Mouse (Mus musculus) heart, embryonic 12.5 days (tissue): ENCODE data around the gene Gm17581. TPM values are rescaled to one million over a fixed set of nuclear protein-coding genes. Genes with fewer than 3 reads are reported as not detected.
"Not testable (repeated sequence)": the region's sequence is repeated elsewhere in the genome, so short reads cannot be mapped to it uniquely, and the experiment has no call there.

Experiments used
- ATAC-seq: fragments of 200-750 bp; cut with Nextera tagmentation; 2 replicates; pipeline ENCODE4 v1.8.0; 2017; ENCODE audit warnings: moderate TSS enrichment, moderate library complexity; ENCODE audit not compliant: insufficient number of reproducible peaks, low FRiP score
- H3K27ac ChIP-seq: fragments of 300-500 bp; sonication (generic); 2 replicates; pipeline ENCODE4 v1.5.1; 2016; ENCODE audit warnings: mild to moderate bottlenecking, moderate library complexity; ENCODE audit not compliant: poor library complexity, severe bottlenecking
- H3K27me3 ChIP-seq: fragments of 300-500 bp; sonication (generic); replicated peaks from 2 replicates; pipeline ENCODE4 v1.6.1; 2016; ENCODE audit warnings: mild to moderate bottlenecking, moderate library complexity
- H3K36me3 ChIP-seq: fragments of 300-500 bp; sonication (generic); 2 replicates; pipeline ENCODE4 v1.6.1; 2016; ENCODE audit warnings: mild to moderate bottlenecking, moderate library complexity
- H3K4me1 ChIP-seq: fragments of 300-500 bp; sonication (generic); replicated peaks from 2 replicates; pipeline ENCODE4 v1.6.1; 2016; ENCODE audit warnings: mild to moderate bottlenecking
- H3K4me2 ChIP-seq: fragments of 300-500 bp; sonication (generic); 2 replicates; pipeline ENCODE4 v1.6.1; 2016; ENCODE audit warnings: mild to moderate bottlenecking, moderate library complexity
- H3K4me3 ChIP-seq: fragments of 300-500 bp; sonication (generic); 2 replicates; pipeline ENCODE4 v1.5.1; 2016; ENCODE audit warnings: mild to moderate bottlenecking
- H3K9ac ChIP-seq: fragments of 300-500 bp; sonication (generic); 2 replicates; pipeline ENCODE4 v1.6.1; 2016; ENCODE audit warnings: mild to moderate bottlenecking, moderate library complexity
- H3K9me3 ChIP-seq: fragments of 300-500 bp; sonication (generic); replicated peaks from 2 replicates; pipeline ENCODE4 v1.6.1; 2016; ENCODE audit warnings: mild to moderate bottlenecking, moderate library complexity
- WGBS: fragments of 180-500 bp; shearing (Covaris S2); methylation state at CpG from one replicate; pipeline ENCODE4 v1.1.7; 2016; 5-methylcytosine and 5-hydroxymethylcytosine counted together
- polyA plus RNA-seq: library from polyadenylated mRNA; unstranded; fragments of >200 nt; fragmentation: Nextera tagmentation; extraction: Ambion mirVana; gene quantifications from 2 replicates; pipeline ENCODE4 v1.2.1, GENCODE M21; 2016

Gm17581 gene
- polyA plus RNA-seq, 1 experiment from 2014 or later, result not detected

DNA sequence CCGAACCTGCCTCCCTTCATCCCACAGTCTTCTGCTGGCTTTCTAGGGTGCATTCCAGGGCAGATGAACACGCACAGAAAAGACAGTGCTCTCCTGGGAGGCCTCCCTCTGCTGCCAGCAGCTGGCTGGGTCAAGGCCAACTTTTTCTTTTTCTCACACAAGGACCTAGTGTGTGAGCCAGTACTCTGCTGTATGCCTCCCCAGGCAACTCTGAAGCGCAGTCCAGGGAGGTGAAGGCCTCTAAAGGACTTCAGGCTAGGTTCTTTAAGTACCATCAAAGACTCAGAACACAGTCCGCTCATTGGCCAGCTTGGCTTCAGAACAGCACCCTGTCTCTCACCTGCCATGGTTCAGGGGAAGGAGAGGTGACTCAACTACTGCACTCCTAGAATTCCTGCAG lies 28.4 kb downstream of the Gm17581 start:
- ATAC-seq, result no peak
- no peaks in the 10 kb centered on the region for H3K9me3 ChIP-seq
- H3K27ac ChIP-seq, result no peak overlapping the region
- no peak overlapping the region for H3K4me3 ChIP-seq
- peak overlapping the region; percentile 48; the same call in 1 of the 2 replicates for H3K9ac ChIP-seq
- H3K4me2 ChIP-seq, result no peak overlapping the region
- H3K27me3 ChIP-seq, result no peaks in the 10 kb centered on the region
- peaks cover 13% of the 10 kb centered on the region for H3K4me1 ChIP-seq
- H3K36me3 ChIP-seq, result peaks cover 49% of the 10 kb centered on the region
- WGBS, result 79% methylated on average over 4 of the region's 4 CpGs

DNA sequence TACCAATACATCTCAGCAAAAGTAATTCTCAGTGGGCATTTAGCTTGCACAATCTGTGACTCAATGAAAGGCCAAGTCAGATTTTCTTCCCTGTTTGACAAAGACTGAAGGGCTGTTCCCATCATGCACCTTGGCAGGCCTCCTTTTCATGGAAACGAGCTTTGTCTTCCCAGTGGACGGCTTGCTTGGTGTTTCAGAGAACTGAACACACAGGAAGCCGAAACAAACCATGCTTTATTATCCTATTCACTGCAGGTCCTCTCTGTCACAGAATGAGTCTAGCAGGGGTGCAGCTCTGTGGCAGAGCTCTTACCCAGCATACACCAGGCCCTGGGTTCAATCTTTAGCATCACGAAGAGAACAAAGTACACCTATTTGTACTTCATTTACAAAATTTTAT lies 32.0 kb downstream of the Gm17581 start:
- Histone ChIP-seq H3K36me3 (peaks cover 45% of the 10 kb centered on the region), H3K4me1 (peaks cover 13% of the 10 kb centered on the region), H3K9me3 (no peaks in the 10 kb centered on the region), H3K4me3 (no peak overlapping the region), H3K27ac (no peak overlapping the region), H3K27me3 (no peaks in the 10 kb centered on the region), H3K4me2 (no peak overlapping the region), H3K9ac (no peak overlapping the region)
- ATAC-seq, result no peak
- 79% methylated on average over 4 of the region's 4 CpGs for WGBS

DNA sequence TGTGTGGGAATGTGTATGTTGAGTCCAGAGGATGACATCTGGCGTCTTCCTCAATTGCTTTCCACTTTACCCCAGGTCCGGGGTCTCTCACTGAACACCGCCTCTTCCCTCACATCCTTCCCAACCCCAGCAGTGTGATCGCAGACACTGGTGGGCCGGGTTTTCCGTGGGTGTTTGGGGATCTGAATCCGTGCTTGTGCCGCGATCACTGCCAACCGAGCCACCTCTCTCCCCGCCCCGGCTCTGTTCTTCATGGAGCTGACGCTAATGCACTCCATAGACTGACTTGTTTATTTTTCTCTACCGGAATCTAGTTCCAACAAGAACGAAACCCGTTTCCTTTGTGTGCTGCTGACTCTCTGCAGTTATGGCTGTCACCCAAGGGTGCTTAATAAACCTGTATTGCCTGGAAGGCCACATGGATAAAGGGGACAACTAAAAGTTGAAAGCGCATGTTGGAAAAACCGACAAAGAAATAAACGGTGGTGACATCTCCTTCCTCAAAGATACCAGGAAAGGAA lies 34.2 kb downstream of the Gm17581 start:
- Histone ChIP-seq H3K9me3 (no peaks in the 10 kb centered on the region), H3K27me3 (no peaks in the 10 kb centered on the region), H3K9ac (no peak overlapping the region), H3K4me3 (no peak overlapping the region), H3K27ac (no peak overlapping the region), H3K36me3 (peaks cover 37% of the 10 kb centered on the region), H3K4me2 (no peak overlapping the region), H3K4me1 (peaks cover 8% of the 10 kb centered on the region; the same call in 1 of the 2 replicates)
- WGBS, result 82% methylated on average over 19 of the region's 19 CpGs
- no peak for ATAC-seq

DNA sequence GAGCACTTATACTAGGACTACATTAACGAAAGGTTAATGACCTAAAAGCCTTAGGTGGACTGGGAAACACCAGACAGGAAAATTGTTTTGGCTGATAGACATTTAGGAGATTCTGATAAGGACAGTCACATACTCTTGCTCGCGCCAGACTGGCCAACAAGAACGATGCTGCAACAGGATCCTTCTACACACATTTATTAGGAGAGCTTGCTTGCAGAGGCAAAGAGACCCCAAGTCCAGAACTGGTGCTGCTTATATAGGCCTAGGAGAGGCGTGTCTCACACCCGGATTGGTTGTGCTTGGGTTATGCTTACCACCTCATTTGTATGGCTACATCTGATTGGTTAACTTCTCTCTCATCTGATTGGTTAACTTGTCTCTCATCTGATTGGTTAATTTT lies 37.2 kb downstream of the Gm17581 start:
- not testable (repeated sequence) for H3K9me3 ChIP-seq, H3K27me3 ChIP-seq, H3K4me3 ChIP-seq, H3K4me2 ChIP-seq, H3K4me1 ChIP-seq, ATAC-seq, H3K27ac ChIP-seq, H3K9ac ChIP-seq
- H3K36me3 ChIP-seq, result peaks cover 21% of the 10 kb centered on the region
- 86% methylated on average over 6 of the region's 6 CpGs for WGBS

DNA sequence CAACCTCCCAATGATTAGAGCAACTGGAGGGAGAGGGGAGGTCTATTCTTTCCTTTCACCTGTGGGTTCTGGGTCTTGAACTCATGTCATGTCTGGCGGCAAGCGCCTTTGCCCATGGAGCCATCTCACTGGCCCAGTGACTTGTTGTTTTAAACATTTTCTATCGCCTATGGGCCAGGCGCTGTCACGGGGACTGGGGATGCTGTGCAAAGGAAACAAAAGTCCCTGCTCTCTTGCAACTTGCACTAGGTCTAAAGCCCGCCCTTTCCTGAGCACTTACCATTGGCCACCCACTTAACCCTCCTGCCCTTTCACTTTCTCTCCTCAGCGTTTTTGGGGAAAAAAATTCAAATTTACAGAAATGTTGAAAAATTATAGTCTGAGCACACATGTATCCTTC lies 38.8 kb downstream of the Gm17581 start:
- Histone ChIP-seq H3K4me2 (no peak overlapping the region), H3K27ac (no peak overlapping the region)
- 64% methylated on average over 7 of the region's 7 CpGs for WGBS

DNA sequence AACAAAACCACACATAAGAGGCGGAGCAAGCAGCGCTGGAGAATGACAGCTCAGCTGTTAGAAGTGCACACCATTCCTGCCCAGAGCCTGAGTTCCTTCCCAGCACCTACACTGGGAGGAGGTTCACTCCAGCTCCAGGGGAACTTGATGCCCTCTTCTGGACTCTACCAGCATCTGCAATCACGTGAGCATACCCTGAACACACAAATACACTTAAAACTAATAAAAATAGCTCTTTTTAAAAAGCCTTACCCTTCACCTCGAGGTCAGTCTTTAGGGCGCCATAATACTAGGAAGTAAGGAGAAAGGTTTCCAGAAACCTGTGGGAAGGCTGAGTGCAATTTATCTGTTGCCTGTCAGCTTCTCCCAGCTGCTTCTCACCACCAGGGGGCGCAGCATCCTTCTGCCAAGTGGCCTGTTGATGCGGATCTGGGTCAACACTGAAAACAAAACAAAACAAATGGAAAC lies 39.5 kb downstream of the Gm17581 start:
- WGBS, result 12% methylated on average over 7 of the region's 7 CpGs
- no peak for ATAC-seq
- Histone ChIP-seq H3K27ac (no peak overlapping the region), H3K4me1 (peaks cover 3% of the 10 kb centered on the region), H3K9ac (no peak overlapping the region), H3K36me3 (0 out of 2 replicates have a peak, but pooled peaks cover 4% of the 10 kb centered on the region), H3K4me3 (no peak overlapping the region), H3K4me2 (no peak overlapping the region), H3K27me3 (no peaks in the 10 kb centered on the region), H3K9me3 (no peaks in the 10 kb centered on the region)

More for the DNA sequence above, 38.8 kb downstream of the Gm17581 start:
- ATAC-seq, result no peak
- no peaks in the 10 kb centered on the region for H3K9me3 ChIP-seq
- H3K27me3 ChIP-seq, result no peaks in the 10 kb centered on the region
- no peaks in the 10 kb centered on the region for H3K4me1 ChIP-seq
- peaks cover 11% of the 10 kb centered on the region; the same call in 1 of the 2 replicates for H3K36me3 ChIP-seq
- no peak overlapping the region for H3K4me3 ChIP-seq
- no peak overlapping the region for H3K9ac ChIP-seq

DNA sequence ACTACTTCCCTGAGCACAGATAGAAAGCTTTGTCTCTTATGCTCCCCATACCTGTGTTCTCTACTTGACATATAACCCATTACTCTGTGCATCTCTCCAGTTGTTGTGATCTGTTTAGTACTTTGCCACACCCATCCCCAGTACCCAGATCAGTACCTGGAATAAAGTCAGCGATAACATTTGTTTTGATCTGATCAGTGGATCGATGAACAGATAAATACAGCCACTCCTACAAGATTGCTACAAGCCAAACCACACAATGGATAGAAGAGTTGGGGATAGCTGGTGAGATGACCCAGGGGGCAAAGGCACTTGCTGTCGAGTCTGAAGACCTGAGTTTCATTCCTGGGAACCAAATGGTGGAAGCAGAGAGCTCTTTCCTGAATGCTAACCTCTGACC lies 40.4 kb downstream of the Gm17581 start:
- no peaks in the 10 kb centered on the region for H3K27me3 ChIP-seq
- no peak overlapping the region for H3K9ac ChIP-seq
- H3K9me3 ChIP-seq, result no peaks in the 10 kb centered on the region
- H3K36me3 ChIP-seq, result no peaks in the 10 kb centered on the region
- no peak for ATAC-seq
- H3K4me1 ChIP-seq, result peaks cover 11% of the 10 kb centered on the region
- WGBS, result 69% methylated on average over 3 of the region's 3 CpGs
- no peak overlapping the region for H3K27ac ChIP-seq
- no peak overlapping the region for H3K4me3 ChIP-seq
- no peak overlapping the region for H3K4me2 ChIP-seq

DNA sequence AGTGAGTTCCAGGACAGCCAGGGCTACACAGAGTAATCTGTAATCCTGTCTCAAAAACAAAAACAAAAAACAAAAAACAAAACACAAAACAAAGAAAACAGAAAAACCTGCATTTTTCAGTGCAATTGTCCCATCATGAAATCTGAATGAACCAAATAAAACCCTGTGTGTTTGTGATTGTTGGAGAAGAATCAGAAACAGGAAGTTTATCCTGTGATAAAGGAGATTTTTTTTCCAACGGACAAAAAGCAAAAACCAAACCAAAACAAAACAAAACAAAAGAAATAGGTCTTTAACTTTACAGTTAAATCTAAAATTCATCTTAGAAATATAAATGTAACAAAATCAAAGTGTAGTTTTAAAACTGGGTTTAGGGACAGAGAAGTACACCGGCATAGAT lies 41.1 kb downstream of the Gm17581 start:
- no peak overlapping the region for H3K9ac ChIP-seq
- H3K4me2 ChIP-seq, result no peak overlapping the region
- no peak overlapping the region for H3K4me3 ChIP-seq
- peaks cover 13% of the 10 kb centered on the region for H3K4me1 ChIP-seq
- H3K36me3 ChIP-seq, result no peaks in the 10 kb centered on the region
- no peaks in the 10 kb centered on the region for H3K27me3 ChIP-seq
- 62% methylated on average over 2 of the region's 2 CpGs for WGBS
- no peak overlapping the region for H3K27ac ChIP-seq
- no peaks in the 10 kb centered on the region for H3K9me3 ChIP-seq
- no peak for ATAC-seq

DNA sequence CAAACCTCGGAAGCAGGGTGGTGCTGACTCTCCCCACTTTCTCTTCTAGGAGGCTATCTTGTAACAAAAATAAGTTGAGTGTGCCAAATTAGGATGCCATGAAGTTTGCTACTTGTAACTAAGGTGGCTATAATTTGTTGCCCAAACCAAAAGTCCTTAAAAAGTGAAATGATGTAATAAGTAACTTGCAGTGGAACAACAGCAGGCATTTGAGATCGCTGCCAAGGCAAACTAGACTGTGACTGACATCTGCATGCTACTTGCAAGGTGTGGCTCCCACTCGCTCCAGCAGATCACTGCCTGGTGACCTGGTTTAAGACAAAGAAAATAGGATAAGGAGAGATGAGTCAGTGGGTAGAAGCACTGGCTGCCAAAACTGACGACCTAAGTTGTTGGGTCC lies 42.5 kb downstream of the Gm17581 start:
- Histone ChIP-seq H3K27me3 (no peaks in the 10 kb centered on the region), H3K9ac (no peak overlapping the region), H3K27ac (no peak overlapping the region), H3K9me3 (no peaks in the 10 kb centered on the region), H3K4me1 (peaks cover 13% of the 10 kb centered on the region), H3K4me2 (no peak overlapping the region), H3K4me3 (no peak overlapping the region), H3K36me3 (no peaks in the 10 kb centered on the region)
- 75% methylated on average over 4 of the region's 4 CpGs for WGBS
- no peak for ATAC-seq

DNA sequence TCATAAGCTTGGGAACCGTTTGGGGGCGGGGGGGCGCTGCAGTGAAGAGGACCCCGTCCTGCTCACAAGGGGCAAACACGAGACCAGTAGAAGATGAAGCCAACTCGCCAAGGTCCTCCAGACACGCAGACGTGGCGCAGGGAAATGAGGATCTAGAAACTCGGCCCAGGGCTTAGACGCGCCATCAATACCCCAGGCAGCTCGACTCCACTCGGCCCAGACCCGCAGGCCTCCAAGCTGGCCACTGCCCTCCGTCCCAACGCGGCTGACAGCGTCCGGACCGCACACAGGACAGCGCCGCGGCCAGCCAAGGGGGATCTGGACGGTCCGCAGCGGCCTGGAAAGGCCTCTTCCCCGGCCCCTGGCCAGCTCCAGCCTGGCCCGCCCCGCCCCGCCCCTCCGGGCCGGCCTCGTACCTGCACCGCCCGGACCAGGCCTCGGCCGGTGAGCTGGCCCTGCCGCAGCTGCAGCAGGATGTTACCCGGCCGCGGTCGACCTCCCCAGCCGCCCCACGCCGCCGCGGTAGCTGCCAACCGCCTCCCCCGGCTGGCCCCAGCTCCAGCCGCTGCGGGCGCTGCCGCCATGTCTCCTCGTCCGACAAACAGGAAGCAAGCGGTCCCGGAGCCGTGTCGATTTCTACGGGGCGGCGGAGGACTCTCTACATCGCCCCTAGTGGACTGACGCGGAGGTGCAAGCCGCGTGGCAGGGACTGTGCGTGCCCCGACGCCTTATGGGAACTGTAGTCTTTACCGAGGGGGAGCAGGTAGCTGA lies 43.8 kb downstream of the Gm17581 start, which contains the start of gene Trpc4ap:
Gene Trpc4ap (minus strand): TSS at position 662 of the 771 bp plus-strand sequence.
- H3K36me3 ChIP-seq, result peaks cover 6% of the 10 kb centered on the region
- no peaks in the 10 kb centered on the region for H3K27me3 ChIP-seq
- ATAC-seq, result peak; percentile 96
- peak within 1 kb of the TSS; percentile 91 for H3K9ac ChIP-seq
- no peaks in the 10 kb centered on the region for H3K9me3 ChIP-seq
- H3K27ac ChIP-seq, result peak within 1 kb of the TSS; percentile 80
- peak within 1 kb of the TSS; percentile 83 for H3K4me2 ChIP-seq
- H3K4me3 ChIP-seq, result peak within 1 kb of the TSS; percentile 75
- WGBS, result under 1% methylated on average over 71 of the region's 72 CpGs
- peaks cover 13% of the 10 kb centered on the region for H3K4me1 ChIP-seq

DNA sequence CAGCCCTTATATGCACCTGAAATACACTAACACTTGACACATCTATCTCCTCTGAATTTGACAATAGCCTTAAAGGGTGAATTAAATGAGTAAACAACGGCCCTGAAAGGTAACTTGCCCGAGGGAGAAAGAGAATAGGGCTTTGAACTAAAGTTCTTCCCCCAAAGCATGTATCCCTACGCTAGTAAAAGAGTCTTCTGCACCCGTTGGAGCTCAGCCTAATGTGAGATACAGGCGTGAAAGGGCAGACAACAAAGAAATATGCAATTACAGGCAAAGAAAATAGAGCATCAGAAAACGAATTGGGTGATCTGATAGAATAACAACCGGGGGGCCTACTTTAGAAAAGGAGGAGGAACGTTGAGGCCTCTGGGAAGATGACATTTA lies 44.3 kb downstream of the Gm17581 start:
- H3K36me3 ChIP-seq, result peaks cover 8% of the 10 kb centered on the region
- H3K27ac ChIP-seq, result peak overlapping the region; percentile 80
- peak overlapping the region; percentile 75 for H3K4me3 ChIP-seq
- H3K27me3 ChIP-seq, result no peaks in the 10 kb centered on the region
- peak overlapping the region; percentile 83 for H3K4me2 ChIP-seq
- peak overlapping the region; percentile 91 for H3K9ac ChIP-seq
- 5% methylated on average over 8 of the region's 8 CpGs for WGBS
- no peak for ATAC-seq
- no peaks in the 10 kb centered on the region for H3K9me3 ChIP-seq
- H3K4me1 ChIP-seq, result peaks cover 16% of the 10 kb centered on the region
